Mouse (Mus musculus) spleen, postnatal 0 days (tissue): ENCODE measurements around the gene Pgs1. TPM values are rescaled to one million over a fixed set of nuclear protein-coding genes. Genes with fewer than 3 reads are reported as not detected.

Source experiments
- polyA plus RNA-seq: library from polyadenylated mRNA; unstranded; fragments of >200 nt; fragmentation: Nextera tagmentation; extraction: Ambion mirVana; gene quantifications from 2 replicates; pipeline ENCODE4 v1.2.1, GENCODE M21; 2015

Gene Pgs1
- polyA plus RNA-seq, result 18.8 and 20.9 TPM in 2 replicates

DNA sequence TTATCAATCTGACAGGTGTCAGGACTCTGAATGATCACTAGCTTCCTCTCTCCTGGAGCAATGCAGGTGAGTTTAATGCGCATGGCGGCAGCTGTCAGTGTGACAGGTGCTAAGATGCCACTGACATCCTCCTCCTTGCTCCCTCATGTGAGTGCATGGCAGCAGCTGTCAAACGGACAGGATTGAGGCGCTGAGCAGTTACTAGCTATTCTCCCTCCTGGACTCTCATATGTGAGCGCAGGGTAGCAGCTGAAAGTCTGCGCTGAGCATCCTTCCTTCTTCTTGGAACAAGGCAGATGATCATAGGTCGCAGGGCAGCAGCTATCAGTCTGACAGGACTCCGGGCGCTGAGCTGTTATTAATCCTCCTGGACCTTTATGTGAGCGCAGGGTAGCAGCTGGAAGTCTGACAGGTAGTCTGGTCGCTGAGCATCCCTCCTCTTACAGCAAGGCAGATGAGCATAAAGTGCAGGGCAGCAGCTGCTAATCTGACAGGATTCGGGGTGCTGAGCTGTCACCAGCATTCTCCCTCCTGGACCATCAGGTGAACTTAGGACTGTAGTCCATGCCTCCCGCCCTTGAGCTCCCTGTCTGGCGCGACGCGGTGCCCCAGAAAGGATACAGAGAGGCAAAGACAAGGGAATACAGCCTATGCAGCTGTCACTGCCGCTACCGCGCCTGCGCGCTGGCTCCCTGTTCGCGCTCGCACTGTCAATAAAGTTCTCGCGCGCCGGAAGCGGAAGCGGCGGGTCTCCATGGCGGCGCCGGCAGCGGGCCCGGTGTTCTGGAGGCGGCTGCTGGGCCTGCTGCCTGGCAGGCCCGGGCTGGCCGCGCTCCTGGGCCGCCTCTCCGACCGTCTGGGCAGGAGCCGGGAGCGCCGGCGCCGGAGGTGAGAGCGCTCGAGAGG lies at the start of gene Pgs1:
Gene Pgs1, plus strand, starts transcription at position 167 of the 906 bp plus-strand sequence.

DNA sequence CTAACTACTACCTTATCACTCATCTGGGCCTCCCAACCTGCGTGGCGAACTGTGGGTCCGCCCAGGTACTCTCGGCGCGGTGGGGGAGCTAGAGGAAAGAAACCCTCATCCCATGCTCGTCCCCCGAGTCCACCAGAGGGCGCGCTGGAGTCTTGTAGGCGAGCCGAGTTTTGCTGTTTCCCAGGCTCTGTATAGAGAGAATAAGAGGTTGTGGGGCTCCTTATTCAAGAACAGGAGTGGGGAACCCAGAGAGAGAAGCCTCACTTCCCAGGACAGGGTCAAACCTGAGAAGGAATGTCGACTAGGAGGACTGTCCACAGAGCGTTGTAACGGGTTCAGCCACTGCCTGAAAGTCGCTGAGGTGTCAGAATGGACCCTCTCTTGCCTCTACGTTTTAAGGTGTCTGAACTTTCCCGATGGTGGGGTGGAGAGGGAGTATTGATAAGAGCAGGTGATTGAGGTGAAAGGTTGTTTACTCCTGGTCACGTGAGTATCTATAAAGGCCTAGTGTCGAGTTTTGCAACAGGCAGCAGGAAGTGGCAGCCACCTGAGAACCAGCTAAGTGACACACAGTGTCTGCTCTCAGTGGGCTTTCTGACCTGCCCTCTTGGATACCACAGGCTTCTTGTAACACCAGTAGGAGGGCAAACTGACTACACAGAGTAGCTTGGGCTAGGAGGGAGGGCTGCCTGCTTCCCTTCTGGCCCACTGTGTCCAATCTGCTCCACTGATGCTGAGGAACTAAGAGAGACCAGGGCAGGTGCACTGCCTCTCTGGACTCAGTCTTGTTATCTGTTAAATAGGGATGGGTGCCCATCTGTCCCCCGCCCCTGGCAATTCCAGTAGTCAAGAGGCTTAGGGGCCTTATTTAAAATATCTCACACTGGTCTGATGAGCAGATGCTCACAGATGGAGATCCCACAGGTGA lies 15.9 kb upstream of the Pgs1 start, which contains the start of gene Socs3:
Gene Socs3, minus strand, starts transcription at position 103 of the 928 bp plus-strand sequence.

Other genes with a start within 250 kb of the Pgs1 start
- 13.6 and 17.3 TPM in 2 replicates for gene Tmc8, start 204.2 kb upstream of the Pgs1 start, polyA plus RNA-seq
- gene Tmc6, start 204.1 kb upstream of the Pgs1 start, polyA plus RNA-seq, result 50.6 and 52.6 TPM in 2 replicates
- 87.8 and 111 TPM in 2 replicates for gene 6030468B19Rik, start 188.6 kb upstream of the Pgs1 start, polyA plus RNA-seq
- 1.2 TPM in 2 replicates for gene Gm20708, start 176.6 kb upstream of the Pgs1 start, polyA plus RNA-seq
- 78.2 and 88.3 TPM in 2 replicates for gene Syngr2, start 176.6 kb upstream of the Pgs1 start, polyA plus RNA-seq
- 14.7 and 15.3 TPM in 2 replicates for gene Afmid, start 160.4 kb upstream of the Pgs1 start, polyA plus RNA-seq
- 240 and 266 TPM in 2 replicates for gene Tk1, start 160.2 kb upstream of the Pgs1 start, polyA plus RNA-seq
- 486 and 595 TPM in 2 replicates for gene Birc5, start 137.0 kb upstream of the Pgs1 start, polyA plus RNA-seq
- not detected in 2 replicates for gene Tmem235, start 125.5 kb upstream of the Pgs1 start, polyA plus RNA-seq
- 2.4 and 3.1 TPM in 2 replicates for gene Tha1, start 112.8 kb upstream of the Pgs1 start, polyA plus RNA-seq
- 7.0 and 7.6 TPM in 2 replicates for gene Socs3, start 16.2 kb upstream of the Pgs1 start, polyA plus RNA-seq
- gene Dnah17, start 144.3 kb downstream of the Pgs1 start, polyA plus RNA-seq, result 0.08 and 0.11 TPM in 2 replicates